Mouse (Mus musculus) spleen, postnatal 14 days (tissue): Measurements from ENCODE around the gene Edn3.

Experiments
- DNase-seq, 2 experiments: peaks; one replicate each; pipeline ENCODE4 v3.0.0; 2021 to 2022; ENCODE audit warnings: low spot score in 2 of 2

Edn3 gene

GRCm38 (mm10) chr2:174760479-174761121 is at the start of gene Edn3:
Edn3 (plus strand) TSS chr2:174760619.
- DNase-seq = no peak

- no peak for DNase-seq
These were observed 48.4 kb upstream of the Edn3 start for GRCm38 (mm10) chr2:174712043-174712442.

GRCm38 (mm10) chr2:174715938-174716337 is 44.5 kb upstream of the Edn3 start:
- DNase-seq = no peak

GRCm38 (mm10) chr2:174717857-174718256 is 42.6 kb upstream of the Edn3 start:
- DNase-seq = no peak

- no peak for DNase-seq
These were observed 33.1 kb upstream of the Edn3 start for GRCm38 (mm10) chr2:174727114-174727823.

- DNase-seq = no peak
These were observed 28.5 kb upstream of the Edn3 start for GRCm38 (mm10) chr2:174731939-174732338.

GRCm38 (mm10) chr2:174735270-174735669 is 25.1 kb upstream of the Edn3 start:
- DNase-seq = no peak

- no peak for DNase-seq
These were observed 13.2 kb upstream of the Edn3 start for GRCm38 (mm10) chr2:174747182-174747581.

- DNase-seq = no peak
These were observed 12.0 kb upstream of the Edn3 start for GRCm38 (mm10) chr2:174748381-174748780.

GRCm38 (mm10) chr2:174753197-174753596 is 7.2 kb upstream of the Edn3 start:
- no peak for DNase-seq

- no peak for DNase-seq
These were observed 6.2 kb upstream of the Edn3 start for GRCm38 (mm10) chr2:174754231-174754630.

GRCm38 (mm10) chr2:174759189-174759588 is 1.2 kb upstream of the Edn3 start:
- DNase-seq = no peak

GRCm38 (mm10) chr2:174761452-174762101 is 1.2 kb downstream of the Edn3 start:
- DNase-seq = no peak

GRCm38 (mm10) chr2:174762310-174762709 is 1.9 kb downstream of the Edn3 start:
- DNase-seq = no peak

GRCm38 (mm10) chr2:174768891-174769528 is 8.6 kb downstream of the Edn3 start:
- no peak for DNase-seq

- no peak for DNase-seq
These were observed 14.0 kb downstream of the Edn3 start for GRCm38 (mm10) chr2:174774177-174775111.

GRCm38 (mm10) chr2:174782016-174782415 is 21.6 kb downstream of the Edn3 start:
- no peak for DNase-seq

GRCm38 (mm10) chr2:174782880-174783279 is 22.5 kb downstream of the Edn3 start:
- no peak for DNase-seq

GRCm38 (mm10) chr2:174788830-174789229 is 28.4 kb downstream of the Edn3 start:
- DNase-seq = no peak

- DNase-seq = no peak
These were observed 32.2 kb downstream of the Edn3 start for GRCm38 (mm10) chr2:174792436-174793125.

- DNase-seq = no peak
These were observed 32.8 kb downstream of the Edn3 start for GRCm38 (mm10) chr2:174793181-174793580.
